Mouse (Mus musculus) lung, postnatal 0 days (tissue): ENCODE data around the gene Vmn2r43. TPM values are rescaled to one million over a fixed set of nuclear protein-coding genes. Genes with fewer than 3 reads are reported as not detected.
"Not testable (repeated sequence)": the region's sequence is repeated elsewhere in the genome, so short reads cannot be mapped to it uniquely, and the experiment has no call there.

ENCODE experiments used
- ATAC-seq: fragments of 200-750 bp; cut with Nextera tagmentation; 2 replicates; pipeline ENCODE4 v1.8.0; 2017; ENCODE audit warnings: moderate library complexity
- DNase-seq: peaks from one replicate; pipeline ENCODE4 v3.0.0-alpha.2; 2016; ENCODE audit warnings: low spot score
- H3K27ac ChIP-seq: fragments of 300-500 bp; sonication (generic); 2 replicates; pipeline ENCODE4 v1.5.1; 2014; ENCODE audit warnings: antibody characterized with exemption, mild to moderate bottlenecking, low read length, mixed read lengths
- H3K27me3 ChIP-seq: fragments of 300-500 bp; sonication (generic); replicated peaks from 2 replicates; pipeline ENCODE4 v1.6.1; 2014; ENCODE audit warnings: low read length, mixed read lengths; ENCODE audit not compliant: insufficient read depth
- H3K36me3 ChIP-seq: fragments of 300-500 bp; sonication (generic); 2 replicates; pipeline ENCODE4 v1.6.1; 2014; ENCODE audit warnings: low read length, mixed read lengths; ENCODE audit not compliant: insufficient read depth
- H3K4me1 ChIP-seq: fragments of 300-500 bp; sonication (generic); 2 replicates; pipeline ENCODE4 v1.6.1; 2014; ENCODE audit warnings: antibody characterized with exemption, low read depth, low read length, mixed read lengths; ENCODE audit not compliant: insufficient read depth
- H3K4me2 ChIP-seq: fragments of 300-500 bp; sonication (generic); replicated peaks from 2 replicates; pipeline ENCODE4 v1.6.1; 2014; ENCODE audit warnings: low read depth, mild to moderate bottlenecking, low read length, moderate library complexity, mixed read lengths
- H3K4me3 ChIP-seq: fragments of 300-500 bp; sonication (generic); 2 replicates; pipeline ENCODE4 v1.5.1; 2014; ENCODE audit warnings: low read depth, low read length
- H3K9ac ChIP-seq: fragments of 300-500 bp; sonication (generic); replicated peaks from 2 replicates; pipeline ENCODE4 v1.6.1; 2014; ENCODE audit warnings: low read depth, mild to moderate bottlenecking
- H3K9me3 ChIP-seq: fragments of 300-500 bp; sonication (generic); 2 replicates; pipeline ENCODE4 v1.6.1; 2016; ENCODE audit warnings: low read length, mixed read lengths
- WGBS: fragments of 180-500 bp; shearing (Covaris S2); extraction: QIAGEN DNeasy Blood & Tissue Kit; methylation state at CpG from one replicate; pipeline ENCODE4 v1.1.7; 2014; 5-methylcytosine and 5-hydroxymethylcytosine counted together
- polyA plus RNA-seq: library from polyadenylated mRNA; unstranded; fragments of >200 nt; fragmentation: Nextera tagmentation; extraction: Ambion mirVana; gene quantifications from 2 replicates; pipeline ENCODE4 v1.2.1, GENCODE M21; 2015

Vmn2r43 gene
- not detected in 2 replicates for polyA plus RNA-seq

DNA sequence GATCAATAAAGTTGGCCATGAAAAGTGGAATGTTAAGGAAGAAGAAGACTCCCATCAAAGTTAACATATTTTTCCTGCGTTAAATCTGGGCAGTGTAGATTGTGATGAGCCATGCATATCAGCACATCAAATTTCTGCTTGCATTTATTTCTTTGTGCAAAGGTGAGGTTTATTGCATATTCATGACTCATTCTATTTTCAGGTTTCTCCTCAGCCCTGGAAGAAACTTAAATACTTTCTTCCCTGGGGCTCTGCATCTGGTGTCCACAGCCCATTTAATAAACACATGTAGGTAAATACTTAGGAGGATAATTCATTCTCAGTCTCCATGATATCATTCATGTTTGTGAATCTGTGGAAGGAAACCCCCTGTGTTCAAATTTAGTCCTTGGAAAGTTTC lies at the start of gene Vmn2r43:
Gene Vmn2r43, minus strand, starts transcription at position 101 of the 400 bp plus-strand sequence.
- H3K4me2 ChIP-seq, H3K27me3 ChIP-seq, H3K9me3 ChIP-seq, H3K4me1 ChIP-seq, H3K27ac ChIP-seq, DNase-seq, H3K9ac ChIP-seq, H3K4me3 ChIP-seq, ATAC-seq, H3K36me3 ChIP-seq: not testable (repeated sequence)
- WGBS: no CpG with 5 or more reads among the region's 1 CpGs

GRCm38 (mm10) chr7:8200220-8200619 lies 60.2 kb downstream of the Vmn2r43 start, which contains the start of gene Vmn2r42:
Gene Vmn2r42, minus strand, starts transcription at chr7:8200320.
- not testable (repeated sequence) for H3K36me3 ChIP-seq, H3K9me3 ChIP-seq, H3K9ac ChIP-seq, H3K4me2 ChIP-seq, DNase-seq, H3K27me3 ChIP-seq, H3K4me1 ChIP-seq, H3K4me3 ChIP-seq, ATAC-seq, H3K27ac ChIP-seq
- WGBS: no CpG with 5 or more reads among the region's 2 CpGs

Other genes with a start within 250 kb of the Vmn2r43 start
- not detected in 2 replicates for gene Vmn2r41, start 98.9 kb downstream of the Vmn2r43 start, polyA plus RNA-seq
- not detected in 2 replicates for gene Vmn2r42, start 60.3 kb downstream of the Vmn2r43 start, polyA plus RNA-seq
- not detected in 2 replicates for gene Vmn2r44, start 122.7 kb upstream of the Vmn2r43 start, polyA plus RNA-seq
- not detected in 2 replicates for gene Vmn2r45, start 228.5 kb upstream of the Vmn2r43 start, polyA plus RNA-seq